Mouse (Mus musculus): Measurements from ENCODE around the gene Clasrp.

GRCm38 (mm10) chr7:19607291-19607690, 3.0 kb upstream of the Clasrp start:
- TF ChIP-seq POLR2A (IDR thresholded peaks at IDR 0.05; ENCODE audit: borderline replicate concordance, low read depth, low read length) (no peak), CTCF (IDR thresholded peaks at IDR 0.05; ENCODE audit: low read depth, low read length) (no peak)

All from bone marrow macrophage, adult 2 months (primary cell).